Mouse (Mus musculus): ENCODE results near the gene Gopc. TPM values are rescaled to one million over a fixed set of nuclear protein-coding genes. Genes with fewer than 3 reads are reported as not detected.
"Not testable (repeated sequence)": the region's sequence is repeated elsewhere in the genome, so short reads cannot be mapped to it uniquely, and the experiment has no call there.

Gene Gopc
- total and polyA plus RNA-seq, 3 experiments = 1.9 to 15.0 (median 14.1) TPM

DNA sequence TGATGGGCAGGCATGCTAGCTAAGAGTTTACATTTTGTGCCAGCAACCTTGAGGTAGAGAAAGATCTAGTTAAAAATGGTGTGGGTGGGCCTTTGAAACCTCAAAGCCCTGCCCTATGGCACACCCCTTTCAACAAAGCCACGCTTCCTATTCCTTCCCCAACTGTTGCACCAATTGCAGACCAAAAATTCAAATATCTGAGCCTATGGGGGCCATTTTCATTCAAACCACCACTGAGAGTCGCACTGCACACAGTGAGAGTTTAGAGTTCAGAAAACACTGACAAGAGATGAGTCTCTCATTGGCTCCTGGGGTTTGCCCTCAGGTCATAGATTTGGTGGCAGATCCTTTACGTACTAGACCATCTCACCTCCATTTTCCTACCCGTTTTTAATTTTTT lies 80.2 kb downstream of the Gopc start:
- no peaks in the 10 kb centered on the region for H3K4me1 ChIP-seq (ENCODE audit: insufficient read depth, low read depth, low read length)
- H3K27me3 ChIP-seq (ENCODE audit: insufficient read depth, low read length) = no peaks in the 10 kb centered on the region
- ATAC-seq (ENCODE audit: extremely low read depth, insufficient number of reproducible peaks, low FRiP score, poor library complexity, severe bottlenecking) (no peak), DNase-seq (ENCODE audit: low spot score) (no peak)
- no peak for TF ChIP-seq CTCF (IDR thresholded peaks at IDR 0.05; ENCODE audit: low read depth, low read length)
- TF ChIP-seq POLR2AphosphoS5 (IDR thresholded peaks at IDR 0.05; ENCODE audit: insufficient replicate concordance, low read depth, low read length) = no peak
- TF ChIP-seq TAL1 (conservative IDR thresholded peaks at IDR 0.05; ENCODE audit: low read depth, low read length) = no peak
- no peak for TF ChIP-seq GATA2 (IDR thresholded peaks at IDR 0.05; ENCODE audit: borderline replicate concordance, low read depth, low read length)
- no peak for TF ChIP-seq GATA1 (IDR thresholded peaks at IDR 0.05; ENCODE audit: borderline replicate concordance, low read length)
- H3K9me3 ChIP-seq (replicated peaks) = no peaks in the 10 kb centered on the region
- no peaks in the 10 kb centered on the region for H3K36me3 ChIP-seq (replicated peaks)
- no peak overlapping the region for H3K4me3 ChIP-seq (ENCODE audit: low read depth, low read length)

DNA sequence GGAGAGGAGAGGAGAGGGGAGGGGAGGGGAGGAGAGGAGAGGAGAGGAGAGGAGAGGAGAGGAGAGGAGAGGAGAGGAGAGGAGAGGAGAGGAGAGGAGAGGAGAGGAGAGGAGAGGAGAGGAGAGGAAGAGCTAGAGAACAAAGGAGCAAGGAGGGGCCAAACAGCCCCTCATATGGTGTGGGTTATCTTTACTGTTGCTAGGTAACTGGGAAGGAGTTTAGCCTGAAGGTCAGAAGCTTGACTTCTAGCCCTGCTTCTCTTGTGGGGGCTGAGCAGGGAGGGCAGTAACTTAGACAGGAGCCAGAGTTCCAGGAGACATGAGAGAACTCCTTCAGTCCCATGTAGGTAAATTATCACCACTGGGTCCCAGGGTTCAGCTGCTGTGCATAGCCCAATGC lies 83.4 kb downstream of the Gopc start:
- H3K4me1 ChIP-seq (ENCODE audit: insufficient read depth, low read depth, low read length); H3K4me3 ChIP-seq (ENCODE audit: low read depth, low read length); ATAC-seq (ENCODE audit: extremely low read depth, insufficient number of reproducible peaks, low FRiP score, poor library complexity, severe bottlenecking); H3K9me3 ChIP-seq (replicated peaks); H3K27me3 ChIP-seq (ENCODE audit: insufficient read depth, low read length); H3K36me3 ChIP-seq (replicated peaks); DNase-seq (ENCODE audit: low spot score): not testable (repeated sequence)

DNA sequence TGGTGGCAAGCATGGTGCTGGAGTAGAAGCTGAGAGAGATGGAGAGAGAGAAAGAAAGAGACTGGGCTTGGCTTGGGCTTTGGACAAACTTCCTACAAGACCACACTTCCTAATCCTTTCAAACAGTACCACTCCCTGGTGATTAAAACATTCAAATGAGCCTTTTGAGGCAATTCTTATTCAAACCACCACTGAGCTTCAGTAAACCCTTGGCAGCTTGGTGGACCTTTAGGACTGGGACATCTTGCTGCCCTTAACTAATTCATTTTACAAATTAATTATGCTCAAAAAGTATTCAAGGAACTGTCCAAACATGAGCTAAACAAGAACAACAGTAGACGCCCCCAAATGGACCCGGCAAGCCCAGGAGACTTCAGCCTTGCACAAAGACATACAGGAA lies 86.0 kb downstream of the Gopc start:
- H3K9me3 ChIP-seq (replicated peaks) = no peaks in the 10 kb centered on the region
- TF ChIP-seq CTCF (IDR thresholded peaks at IDR 0.05; ENCODE audit: low read depth, low read length) (no peak), GATA2 (IDR thresholded peaks at IDR 0.05; ENCODE audit: borderline replicate concordance, low read depth, low read length) (no peak), POLR2AphosphoS5 (IDR thresholded peaks at IDR 0.05; ENCODE audit: insufficient replicate concordance, low read depth, low read length) (no peak), GATA1 (IDR thresholded peaks at IDR 0.05; ENCODE audit: borderline replicate concordance, low read length) (no peak), TAL1 (conservative IDR thresholded peaks at IDR 0.05; ENCODE audit: low read depth, low read length) (no peak)
- H3K27me3 ChIP-seq (ENCODE audit: insufficient read depth, low read length) = no peaks in the 10 kb centered on the region
- H3K36me3 ChIP-seq (replicated peaks) = no peaks in the 10 kb centered on the region
- H3K4me3 ChIP-seq (ENCODE audit: low read depth, low read length) = no peak overlapping the region
- no peak for ATAC-seq (ENCODE audit: extremely low read depth, insufficient number of reproducible peaks, low FRiP score, poor library complexity, severe bottlenecking)
- H3K4me1 ChIP-seq (ENCODE audit: insufficient read depth, low read depth, low read length) = no peaks in the 10 kb centered on the region
- no peak for DNase-seq (ENCODE audit: low spot score)

DNA sequence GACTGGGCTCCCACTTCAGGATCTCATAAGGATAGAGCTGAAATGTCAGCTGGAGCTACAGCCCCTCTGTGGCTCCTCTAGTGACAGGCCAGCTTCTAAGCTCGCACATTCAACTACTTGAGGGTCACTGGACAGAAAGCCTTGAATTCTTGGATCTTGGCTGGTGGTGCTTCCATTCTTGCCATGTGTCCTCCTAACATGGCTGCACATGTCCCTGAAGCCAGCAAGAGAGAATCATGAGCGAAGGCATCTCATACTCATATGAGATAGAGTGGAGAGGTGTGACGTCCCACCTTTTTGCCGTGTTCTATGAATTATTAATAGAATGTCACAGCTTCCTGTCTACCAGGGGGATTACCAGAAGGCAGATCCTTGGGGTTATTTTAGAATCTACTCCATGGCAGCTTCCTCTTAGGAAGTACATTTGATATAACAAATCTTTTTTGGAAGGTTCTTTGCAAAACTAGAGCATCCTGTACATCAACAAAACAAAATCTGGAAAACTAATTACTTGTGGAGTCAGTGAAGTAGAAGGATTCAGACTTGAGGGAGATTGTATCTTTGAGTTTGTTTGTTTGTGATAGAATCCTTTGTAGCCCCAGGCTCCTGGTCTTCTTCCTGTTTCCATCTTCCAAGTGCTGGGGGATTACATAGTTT lies 87.9 kb downstream of the Gopc start:
- no peaks in the 10 kb centered on the region for H3K4me1 ChIP-seq (ENCODE audit: insufficient read depth, low read depth, low read length)
- no peak for TF ChIP-seq CTCF (IDR thresholded peaks at IDR 0.05; ENCODE audit: low read depth, low read length)
- no peak for TF ChIP-seq GATA1 (IDR thresholded peaks at IDR 0.05; ENCODE audit: borderline replicate concordance, low read length)
- TF ChIP-seq POLR2AphosphoS5 (IDR thresholded peaks at IDR 0.05; ENCODE audit: insufficient replicate concordance, low read depth, low read length) = no peak
- TF ChIP-seq GATA2 (IDR thresholded peaks at IDR 0.05; ENCODE audit: borderline replicate concordance, low read depth, low read length) = no peak
- no peak overlapping the region for H3K4me3 ChIP-seq (ENCODE audit: low read depth, low read length)
- H3K27me3 ChIP-seq (ENCODE audit: insufficient read depth, low read length) = no peaks in the 10 kb centered on the region
- ATAC-seq (ENCODE audit: extremely low read depth, insufficient number of reproducible peaks, low FRiP score, poor library complexity, severe bottlenecking) (no peak), DNase-seq (ENCODE audit: low spot score) (no peak)
- H3K36me3 ChIP-seq (replicated peaks) = no peaks in the 10 kb centered on the region
- no peaks in the 10 kb centered on the region for H3K9me3 ChIP-seq (replicated peaks)

DNA sequence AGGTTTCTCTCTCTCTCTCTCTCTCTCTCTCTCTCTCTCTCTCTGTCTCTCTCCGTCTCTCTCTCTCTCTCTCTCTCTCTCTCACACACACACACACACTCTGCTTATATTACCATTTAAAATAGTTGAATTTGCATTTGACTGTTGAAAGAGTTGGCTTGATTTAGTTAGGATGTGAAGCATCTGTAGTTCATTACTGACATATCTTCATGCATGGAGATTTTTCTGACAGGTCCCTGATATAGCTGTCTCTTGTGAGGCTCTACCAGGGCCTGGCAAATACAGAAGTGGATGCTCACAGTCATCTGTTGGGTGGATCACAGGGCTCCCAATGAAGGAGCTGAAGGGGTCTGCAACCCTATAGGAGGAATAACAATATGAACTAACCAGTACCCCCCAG lies 89.5 kb downstream of the Gopc start:
- not testable (repeated sequence) for H3K36me3 ChIP-seq (replicated peaks); H3K9me3 ChIP-seq (replicated peaks); ATAC-seq (ENCODE audit: extremely low read depth, insufficient number of reproducible peaks, low FRiP score, poor library complexity, severe bottlenecking); H3K4me1 ChIP-seq (ENCODE audit: insufficient read depth, low read depth, low read length); H3K27me3 ChIP-seq (ENCODE audit: insufficient read depth, low read length); H3K4me3 ChIP-seq (ENCODE audit: low read depth, low read length); DNase-seq (ENCODE audit: low spot score)

DNA sequence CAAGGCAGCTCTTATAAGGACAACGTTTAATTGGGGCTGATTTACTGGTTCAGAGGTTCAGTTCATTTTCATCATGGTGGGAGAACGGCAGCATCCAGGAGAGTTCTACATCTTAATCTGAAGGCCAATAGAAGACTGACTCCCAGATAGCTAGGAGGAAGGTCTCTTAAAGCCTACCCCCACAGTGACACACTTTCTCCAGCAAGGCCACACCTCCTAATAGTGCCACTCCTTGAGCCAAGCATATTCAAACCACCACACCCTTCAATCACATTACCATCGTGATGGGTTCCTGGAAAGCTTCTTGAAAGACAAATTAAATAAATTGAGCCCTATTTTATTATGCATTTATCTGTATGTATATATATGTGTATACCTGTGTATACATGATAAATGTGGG lies 92.7 kb downstream of the Gopc start:
- TF ChIP-seq CTCF (IDR thresholded peaks at IDR 0.05; ENCODE audit: low read depth, low read length) (no peak), GATA1 (IDR thresholded peaks at IDR 0.05; ENCODE audit: borderline replicate concordance, low read length) (no peak), POLR2AphosphoS5 (IDR thresholded peaks at IDR 0.05; ENCODE audit: insufficient replicate concordance, low read depth, low read length) (no peak)

DNA sequence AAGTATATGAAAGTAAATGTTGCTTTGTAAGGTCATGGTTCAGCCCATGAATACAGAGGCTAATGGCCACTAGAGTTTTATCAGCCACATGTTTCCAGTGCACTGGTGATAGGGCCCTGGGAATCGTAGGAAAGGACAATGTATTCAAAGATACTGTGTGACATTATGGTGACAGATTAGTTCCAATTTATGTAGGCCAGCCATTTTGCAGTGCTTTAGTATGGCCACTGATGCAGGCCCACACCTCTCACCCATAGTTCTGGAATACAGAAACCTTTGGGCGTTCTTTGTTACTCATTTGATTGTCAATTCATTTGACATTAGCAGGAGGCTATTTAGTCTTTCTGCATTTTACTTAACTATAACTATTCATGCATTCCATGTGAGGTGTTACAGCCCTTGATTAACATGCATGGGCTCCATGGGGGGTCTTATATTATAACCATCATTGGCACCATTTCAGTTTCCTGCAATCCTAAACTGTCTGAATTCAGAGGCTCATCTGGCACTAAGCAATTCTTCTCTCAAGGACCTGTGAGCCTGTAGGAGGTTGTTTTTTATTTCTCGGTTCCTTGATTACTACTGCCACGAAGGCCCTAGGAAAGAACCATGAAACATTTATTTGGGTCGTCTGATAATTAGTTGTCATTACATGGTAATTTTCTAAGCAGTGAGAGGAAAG lies 93.9 kb downstream of the Gopc start:
- no peak for ATAC-seq (ENCODE audit: extremely low read depth, insufficient number of reproducible peaks, low FRiP score, poor library complexity, severe bottlenecking)
- no peak for DNase-seq (ENCODE audit: low spot score)
- Histone ChIP-seq H3K4me1 (ENCODE audit: insufficient read depth, low read depth, low read length) (no peaks in the 10 kb centered on the region), H3K9me3 (replicated peaks) (no peaks in the 10 kb centered on the region), H3K27me3 (ENCODE audit: insufficient read depth, low read length) (no peaks in the 10 kb centered on the region), H3K4me3 (ENCODE audit: low read depth, low read length) (no peak overlapping the region), H3K36me3 (replicated peaks) (no peaks in the 10 kb centered on the region)
- TF ChIP-seq TAL1 (conservative IDR thresholded peaks at IDR 0.05; ENCODE audit: low read depth, low read length) (no peak), GATA2 (IDR thresholded peaks at IDR 0.05; ENCODE audit: borderline replicate concordance, low read depth, low read length) (no peak), POLR2AphosphoS5 (IDR thresholded peaks at IDR 0.05; ENCODE audit: insufficient replicate concordance, low read depth, low read length) (no peak), GATA1 (IDR thresholded peaks at IDR 0.05; ENCODE audit: borderline replicate concordance, low read length) (no peak), CTCF (IDR thresholded peaks at IDR 0.05; ENCODE audit: low read depth, low read length) (no peak)

More for the DNA sequence above, 92.7 kb downstream of the Gopc start:
- DNase-seq (ENCODE audit: low spot score) (no peak), ATAC-seq (ENCODE audit: extremely low read depth, insufficient number of reproducible peaks, low FRiP score, poor library complexity, severe bottlenecking) (no peak)
- Histone ChIP-seq H3K27me3 (ENCODE audit: insufficient read depth, low read length) (no peaks in the 10 kb centered on the region), H3K9me3 (replicated peaks) (no peaks in the 10 kb centered on the region), H3K4me3 (ENCODE audit: low read depth, low read length) (no peak overlapping the region), H3K4me1 (ENCODE audit: insufficient read depth, low read depth, low read length) (no peaks in the 10 kb centered on the region), H3K36me3 (replicated peaks) (no peaks in the 10 kb centered on the region)

Other genes with a start within 250 kb of the Gopc start
- gene Ros1, start 186.9 kb downstream of the Gopc start, total RNA-seq (2014; fragmentation: Nextera tagmentation) = not detected in 2 replicates
- under 0.01 TPM in 1 of 2 replicates, not detected in the other for gene Ros1, start 186.9 kb downstream of the Gopc start, total RNA-seq (2017)
- not detected in 2 replicates for gene Ros1, start 186.9 kb downstream of the Gopc start, polyA plus RNA-seq (2012)
- gene Dcbld1, start 148.5 kb downstream of the Gopc start, total RNA-seq (2014; fragmentation: Nextera tagmentation) = not detected in 2 replicates
- gene Dcbld1, start 148.5 kb downstream of the Gopc start, total RNA-seq (2017) = under 0.01 and 0.06 TPM in 2 replicates
- not detected in 2 replicates for gene Dcbld1, start 148.5 kb downstream of the Gopc start, polyA plus RNA-seq (2012)
- gene Gm26741, start 23.4 kb downstream of the Gopc start, total RNA-seq (2014; fragmentation: Nextera tagmentation) = not detected in 2 replicates
- gene Gm26741, start 23.4 kb downstream of the Gopc start, total RNA-seq (2017) = not detected in 2 replicates
- not detected in 2 replicates for gene Gm26741, start 23.4 kb downstream of the Gopc start, polyA plus RNA-seq (2012)
- gene Nepn, start 6.8 kb upstream of the Gopc start, total RNA-seq (2014; fragmentation: Nextera tagmentation) = not detected in 2 replicates
- not detected in 2 replicates for gene Nepn, start 6.8 kb upstream of the Gopc start, total RNA-seq (2017)
- not detected in 2 replicates for gene Nepn, start 6.8 kb upstream of the Gopc start, polyA plus RNA-seq (2012)
- 8.3 and 12.0 TPM in 2 replicates for gene Nus1, start 35.4 kb upstream of the Gopc start, total RNA-seq (2014; fragmentation: Nextera tagmentation)
- gene Nus1, start 35.4 kb upstream of the Gopc start, total RNA-seq (2017) = 10.2 and 12.7 TPM in 2 replicates
- 7.6 and 9.0 TPM in 2 replicates for gene Nus1, start 35.4 kb upstream of the Gopc start, polyA plus RNA-seq (2012)